Mouse (Mus musculus): ENCODE measurements around the gene Ptpn14. TPM values are rescaled to one million over a fixed set of nuclear protein-coding genes. Genes with fewer than 3 reads are reported as not detected.

Gene Ptpn14
- polyA plus RNA-seq, 1 experiment from 2014 or later: 4.6 TPM

DNA sequence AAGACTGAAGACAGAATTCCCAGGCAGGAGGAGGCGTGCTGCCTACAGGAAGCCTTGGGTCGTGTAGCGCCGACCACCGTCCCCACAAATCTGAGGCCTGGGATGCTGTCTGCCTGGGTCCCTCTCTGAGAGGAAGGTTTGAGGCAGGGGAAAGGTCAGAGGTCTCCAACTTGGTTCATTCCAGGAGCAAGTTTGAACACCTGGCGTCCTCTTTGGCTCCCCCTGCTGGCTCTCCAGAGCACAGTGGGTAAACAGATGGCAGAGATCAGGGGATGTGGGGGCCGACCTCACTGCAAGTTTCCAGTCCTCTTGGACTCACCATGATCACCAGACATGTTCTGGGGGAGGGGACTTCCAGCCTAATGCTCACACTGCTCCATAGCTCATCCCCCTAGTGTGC lies 154.8 kb downstream of the Ptpn14 start:
- peak; percentile 52 for DNase-seq (ENCODE audit: low spot score)
- H3K27me3 ChIP-seq (ENCODE audit: low read depth, poor library complexity, severe bottlenecking): no peaks in the 10 kb centered on the region
- 59% methylated on average over 7 of the region's 7 CpGs for WGBS
- H3K4me3 ChIP-seq: no peak overlapping the region
- H3K4me1 ChIP-seq: peaks cover 32% of the 10 kb centered on the region
- peak overlapping the region; percentile 55; the same call in 1 of the 2 replicates for H3K27ac ChIP-seq (replicated peaks)
- H3K36me3 ChIP-seq: 0 out of 2 replicates have a peak, but pooled peaks cover 7% of the 10 kb centered on the region
- H3K9me3 ChIP-seq (replicated peaks): no peaks in the 10 kb centered on the region

DNA sequence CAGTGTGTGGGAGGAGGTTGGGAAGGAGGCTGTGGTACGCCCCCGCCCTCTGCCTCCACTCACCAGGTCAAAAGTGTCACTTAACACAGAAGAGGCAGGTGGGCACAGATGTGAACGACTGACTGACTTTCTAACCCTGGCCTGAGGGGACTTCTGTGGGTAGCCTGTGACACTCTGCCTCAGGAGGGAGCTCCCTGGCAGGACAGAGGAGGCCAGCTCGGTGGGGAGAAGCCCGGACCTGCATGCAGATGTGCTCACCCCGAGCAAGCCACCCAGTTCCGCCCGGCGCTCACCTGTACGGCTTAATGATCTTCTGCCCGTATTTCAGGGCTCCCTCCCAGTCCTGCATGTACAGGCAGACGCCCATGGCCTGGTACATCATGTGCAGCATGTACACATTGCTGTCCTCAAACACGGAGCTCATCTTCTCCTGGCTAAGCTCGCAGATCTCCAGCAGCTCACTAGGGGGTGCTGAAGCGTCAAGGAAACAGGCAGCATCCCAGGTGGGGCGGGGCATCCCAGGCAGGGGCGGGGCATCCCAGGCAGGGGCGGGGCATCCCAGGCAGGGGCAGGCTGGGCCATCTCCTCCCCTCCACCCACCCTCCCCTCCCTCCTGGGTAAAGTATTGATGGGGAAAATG lies 155.6 kb downstream of the Ptpn14 start:
- WGBS: 41% methylated on average over 18 of the region's 18 CpGs
- DNase-seq (ENCODE audit: low spot score): peak; percentile 63
- Histone ChIP-seq H3K27me3 (ENCODE audit: low read depth, poor library complexity, severe bottlenecking) (no peaks in the 10 kb centered on the region), H3K4me3 (no peak overlapping the region), H3K27ac (replicated peaks) (peak overlapping the region; percentile 53), H3K4me1 (peaks cover 32% of the 10 kb centered on the region), H3K36me3 (0 out of 2 replicates have a peak, but pooled peaks cover 7% of the 10 kb centered on the region), H3K9me3 (replicated peaks) (no peaks in the 10 kb centered on the region)

DNA sequence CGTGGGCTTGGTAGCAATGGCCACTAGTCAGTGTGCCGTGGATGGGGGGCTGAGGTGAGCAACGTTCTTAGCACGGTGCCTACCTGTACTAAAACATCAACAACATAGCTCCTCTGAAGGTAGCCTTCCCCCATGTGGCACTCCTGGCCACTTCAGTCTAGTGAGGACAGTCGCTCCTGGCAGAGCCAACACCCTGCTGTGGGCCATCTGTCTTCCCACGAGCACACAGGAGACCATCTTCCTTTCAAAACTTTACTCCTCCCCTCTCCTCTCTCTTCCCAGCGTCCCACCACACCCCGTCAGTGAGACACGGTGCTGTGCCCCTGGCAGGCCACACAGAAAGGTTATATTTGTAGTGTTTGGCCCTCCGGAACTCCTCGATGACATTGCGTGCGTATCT lies 156.9 kb downstream of the Ptpn14 start:
- no peak for DNase-seq (ENCODE audit: low spot score)
- peak overlapping the region; percentile 46 for H3K27ac ChIP-seq (replicated peaks)
- H3K27me3 ChIP-seq (ENCODE audit: low read depth, poor library complexity, severe bottlenecking): no peaks in the 10 kb centered on the region
- H3K4me1 ChIP-seq: peaks cover 41% of the 10 kb centered on the region
- 0 out of 2 replicates have a peak, but pooled peaks cover 7% of the 10 kb centered on the region for H3K36me3 ChIP-seq
- 75% methylated on average over 13 of the region's 13 CpGs for WGBS
- no peaks in the 10 kb centered on the region for H3K9me3 ChIP-seq (replicated peaks)
- H3K4me3 ChIP-seq: no peak overlapping the region

DNA sequence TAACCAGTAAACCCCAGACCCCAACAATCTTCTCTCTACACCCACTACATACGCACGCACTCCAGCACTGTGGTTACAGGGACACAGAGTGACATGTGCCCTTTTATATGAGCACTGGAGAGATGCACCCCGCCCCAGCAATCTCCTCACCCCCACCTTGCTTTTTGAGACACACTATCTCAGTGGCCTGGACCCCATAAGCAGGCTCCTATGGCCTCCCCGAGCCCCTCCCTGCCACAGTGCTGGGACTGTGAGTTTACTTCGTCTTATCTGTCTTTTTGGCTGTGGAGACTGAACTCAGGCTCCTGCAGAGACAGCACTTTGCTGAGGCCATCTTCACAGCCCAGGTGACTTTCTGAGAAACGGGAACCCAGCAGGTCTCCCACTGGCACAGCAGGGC lies 157.9 kb downstream of the Ptpn14 start:
- no peaks in the 10 kb centered on the region for H3K27me3 ChIP-seq (ENCODE audit: low read depth, poor library complexity, severe bottlenecking)
- H3K27ac ChIP-seq (replicated peaks): peak overlapping the region; percentile 46; the same call in 1 of the 2 replicates
- no peak overlapping the region for H3K4me3 ChIP-seq
- H3K9me3 ChIP-seq (replicated peaks): no peaks in the 10 kb centered on the region
- DNase-seq (ENCODE audit: low spot score): no peak
- 84% methylated on average over 6 of the region's 6 CpGs for WGBS
- H3K36me3 ChIP-seq: 0 out of 2 replicates have a peak, but pooled peaks cover 7% of the 10 kb centered on the region
- H3K4me1 ChIP-seq: peaks cover 39% of the 10 kb centered on the region

DNA sequence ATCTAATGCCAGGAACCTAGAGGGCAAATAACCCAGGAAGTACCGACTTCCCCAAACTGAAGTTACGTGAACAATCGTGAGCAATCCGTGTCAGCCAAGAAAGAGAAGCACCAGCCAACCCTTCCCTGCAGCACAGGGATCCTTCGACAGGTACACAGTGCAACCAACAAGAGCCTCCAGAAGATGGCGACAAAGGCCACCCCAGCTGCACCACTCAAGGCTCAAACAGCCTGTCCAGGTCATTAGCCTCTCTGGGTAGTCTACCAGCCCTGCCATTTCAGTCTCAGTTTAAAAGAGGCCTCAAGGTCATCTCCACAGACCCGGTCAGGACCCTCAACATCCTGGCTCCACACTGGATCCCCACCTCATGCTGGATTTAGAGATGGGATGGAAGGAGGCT lies 159.4 kb downstream of the Ptpn14 start:
- no peaks in the 10 kb centered on the region for H3K9me3 ChIP-seq (replicated peaks)
- H3K4me1 ChIP-seq: peaks cover 39% of the 10 kb centered on the region
- WGBS: 40% methylated on average over 7 of the region's 7 CpGs
- H3K36me3 ChIP-seq: peaks cover 9% of the 10 kb centered on the region
- H3K27ac ChIP-seq (replicated peaks): 0 out of 2 replicates have a peak overlapping the region, but pooled peaks have one; percentile 42
- DNase-seq (ENCODE audit: low spot score): peak; percentile 72
- no peak overlapping the region for H3K4me3 ChIP-seq
- H3K27me3 ChIP-seq (ENCODE audit: low read depth, poor library complexity, severe bottlenecking): no peaks in the 10 kb centered on the region

DNA sequence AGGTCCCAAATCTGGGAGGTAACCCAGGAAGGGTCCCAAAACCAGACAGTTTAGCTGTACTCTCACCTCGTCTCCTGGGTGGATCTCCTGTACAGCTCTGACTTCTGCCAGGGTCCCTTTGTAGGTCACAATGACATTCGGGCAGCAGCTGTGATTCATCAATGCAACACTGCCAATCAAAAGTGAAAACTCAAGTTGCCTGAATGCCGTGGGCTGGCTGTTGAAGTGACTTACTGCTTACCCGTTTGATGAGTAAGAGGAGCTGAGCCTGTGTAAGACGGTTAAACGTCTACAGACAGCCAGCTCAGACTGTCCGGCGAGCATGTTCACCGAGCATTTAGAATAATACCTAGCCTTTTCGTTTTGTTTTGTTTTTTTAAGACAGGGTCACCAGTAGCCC lies 160.7 kb downstream of the Ptpn14 start:
- no peak overlapping the region; the same call in 1 of the 2 replicates for H3K27ac ChIP-seq (replicated peaks)
- DNase-seq (ENCODE audit: low spot score): no peak
- 85% methylated on average over 10 of the region's 10 CpGs for WGBS

DNA sequence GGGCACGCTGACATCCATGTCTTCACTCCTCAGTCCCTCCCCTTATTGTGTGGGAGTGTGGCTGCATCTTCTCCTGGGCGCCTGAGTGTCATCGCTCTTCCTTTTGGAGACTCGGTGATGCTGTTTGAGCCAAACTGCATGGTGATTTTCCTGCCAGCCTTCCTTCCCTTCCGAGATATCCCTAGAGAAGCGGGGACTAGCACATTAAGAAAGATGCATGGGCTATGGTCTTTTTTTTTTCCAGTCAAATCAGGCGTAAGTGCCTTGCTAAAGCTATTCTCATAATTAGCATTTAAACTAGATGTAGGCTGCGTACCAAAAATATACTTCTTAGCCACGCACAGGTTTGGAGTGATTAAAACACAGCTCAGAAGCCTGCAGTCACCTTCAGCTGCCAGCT lies 166.1 kb downstream of the Ptpn14 start:
- Histone ChIP-seq H3K4me3 (no peak overlapping the region), H3K27me3 (ENCODE audit: low read depth, poor library complexity, severe bottlenecking) (no peaks in the 10 kb centered on the region), H3K36me3 (peaks cover 53% of the 10 kb centered on the region), H3K9me3 (replicated peaks) (no peaks in the 10 kb centered on the region), H3K4me1 (peaks cover 23% of the 10 kb centered on the region), H3K27ac (replicated peaks) (no peak overlapping the region)
- 88% methylated on average over 9 of the region's 9 CpGs for WGBS
- DNase-seq (ENCODE audit: low spot score): no peak

More for the DNA sequence above, 160.7 kb downstream of the Ptpn14 start:
- Histone ChIP-seq H3K27me3 (ENCODE audit: low read depth, poor library complexity, severe bottlenecking) (no peaks in the 10 kb centered on the region), H3K36me3 (peaks cover 21% of the 10 kb centered on the region), H3K4me1 (peaks cover 28% of the 10 kb centered on the region), H3K9me3 (replicated peaks) (no peaks in the 10 kb centered on the region), H3K4me3 (no peak overlapping the region)

DNA sequence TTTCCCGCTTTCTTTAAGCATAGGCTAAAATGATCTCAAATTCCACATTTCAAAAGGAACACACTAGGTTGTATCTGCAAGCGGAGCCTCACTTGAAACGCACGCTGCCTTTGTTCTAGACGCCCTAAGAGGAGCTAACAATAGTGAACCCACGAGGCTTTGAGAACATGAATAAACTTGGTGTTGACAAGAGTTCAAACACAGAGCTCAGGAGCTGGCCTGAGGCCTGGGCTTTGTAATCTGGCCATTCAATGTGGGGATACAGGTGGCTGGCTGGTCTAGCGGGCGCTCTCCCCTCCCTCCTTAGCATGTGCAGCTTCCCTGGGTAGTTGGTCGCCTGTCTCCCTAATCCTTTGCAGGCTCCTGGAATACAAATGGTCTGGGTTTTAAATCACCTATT lies 169.8 kb downstream of the Ptpn14 start:
- H3K9me3 ChIP-seq (replicated peaks): no peaks in the 10 kb centered on the region
- peaks cover 15% of the 10 kb centered on the region for H3K4me1 ChIP-seq
- no peaks in the 10 kb centered on the region for H3K27me3 ChIP-seq (ENCODE audit: low read depth, poor library complexity, severe bottlenecking)
- no peak overlapping the region for H3K4me3 ChIP-seq
- no peak for DNase-seq (ENCODE audit: low spot score)
- WGBS: 62% methylated on average over 9 of the region's 9 CpGs
- peak overlapping the region; percentile 38 for H3K27ac ChIP-seq (replicated peaks)
- peaks cover 66% of the 10 kb centered on the region for H3K36me3 ChIP-seq

DNA sequence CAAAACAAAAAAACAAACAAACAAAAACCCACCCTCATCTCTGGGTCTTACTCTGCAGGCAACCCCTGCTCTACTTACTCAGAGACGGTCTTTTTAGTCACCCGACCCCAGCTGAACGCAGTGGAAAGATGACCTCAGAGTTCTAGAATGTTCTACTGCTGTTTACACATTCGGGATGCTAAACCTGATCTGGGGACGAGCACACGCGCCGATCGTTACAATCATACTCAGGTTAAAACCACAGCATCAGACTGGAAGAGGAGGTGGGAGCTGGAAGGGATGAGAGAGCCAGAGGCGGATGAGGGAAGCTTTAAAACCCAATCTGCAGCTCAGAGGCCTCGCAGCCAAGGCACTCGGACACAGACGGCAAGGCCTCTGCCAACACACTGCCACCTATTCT lies 170.6 kb downstream of the Ptpn14 start:
- peaks cover 61% of the 10 kb centered on the region for H3K36me3 ChIP-seq
- H3K27ac ChIP-seq (replicated peaks): no peak overlapping the region
- no peak overlapping the region for H3K4me3 ChIP-seq
- peaks cover 15% of the 10 kb centered on the region for H3K4me1 ChIP-seq
- no peaks in the 10 kb centered on the region for H3K27me3 ChIP-seq (ENCODE audit: low read depth, poor library complexity, severe bottlenecking)
- no peak for DNase-seq (ENCODE audit: low spot score)
- no peaks in the 10 kb centered on the region for H3K9me3 ChIP-seq (replicated peaks)
- WGBS: 91% methylated on average over 13 of the region's 13 CpGs

DNA sequence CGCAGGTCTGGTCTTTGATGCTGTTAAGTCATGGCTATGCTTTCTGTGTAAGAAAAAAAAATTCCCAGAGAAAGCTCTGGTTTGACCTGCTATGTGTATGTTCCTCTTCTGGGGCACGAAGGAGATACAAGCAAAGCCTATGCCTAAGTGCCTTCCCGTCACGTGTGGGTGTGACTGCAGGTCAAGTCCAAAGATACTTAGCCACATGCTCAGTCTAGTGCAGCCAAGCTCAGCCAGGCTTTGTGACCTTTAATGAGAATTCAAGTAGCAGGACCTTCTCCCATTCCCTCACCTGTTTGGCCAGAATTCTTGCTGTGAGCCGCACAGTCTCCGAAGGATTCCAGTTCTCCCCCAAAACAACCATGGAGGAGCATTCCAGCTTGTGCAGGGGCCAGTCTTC lies 171.5 kb downstream of the Ptpn14 start:
- Histone ChIP-seq H3K4me1 (peaks cover 15% of the 10 kb centered on the region), H3K27me3 (ENCODE audit: low read depth, poor library complexity, severe bottlenecking) (no peaks in the 10 kb centered on the region), H3K36me3 (peaks cover 53% of the 10 kb centered on the region), H3K27ac (replicated peaks) (no peak overlapping the region), H3K9me3 (replicated peaks) (no peaks in the 10 kb centered on the region), H3K4me3 (no peak overlapping the region)
- WGBS: 94% methylated on average over 6 of the region's 6 CpGs
- DNase-seq (ENCODE audit: low spot score): no peak

DNA sequence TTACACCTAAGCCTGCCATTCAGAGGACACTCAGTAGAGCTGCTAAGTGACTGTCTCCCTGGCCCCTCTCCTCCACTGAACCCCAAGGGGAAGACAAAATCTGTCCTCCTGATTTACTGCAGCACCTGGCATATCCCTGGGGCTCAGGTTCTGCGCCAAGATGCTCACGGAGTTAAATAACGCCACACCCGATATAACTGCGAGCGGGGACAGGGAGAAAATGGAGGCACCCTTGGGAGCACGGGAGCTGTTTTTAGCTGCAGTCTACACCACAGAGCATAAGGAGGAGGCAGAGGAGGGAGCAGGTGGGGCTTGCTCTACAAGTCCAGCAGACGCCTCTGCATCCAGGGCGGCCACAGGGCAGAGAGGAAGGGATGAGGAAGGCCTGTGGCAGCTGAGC lies 174.3 kb downstream of the Ptpn14 start:
- H3K4me1 ChIP-seq: peaks cover 15% of the 10 kb centered on the region
- H3K27ac ChIP-seq (replicated peaks): no peak overlapping the region
- WGBS: 98% methylated on average over 9 of the region's 9 CpGs
- H3K27me3 ChIP-seq (ENCODE audit: low read depth, poor library complexity, severe bottlenecking): no peaks in the 10 kb centered on the region
- H3K36me3 ChIP-seq: peaks cover 29% of the 10 kb centered on the region
- H3K9me3 ChIP-seq (replicated peaks): no peaks in the 10 kb centered on the region
- no peak for DNase-seq (ENCODE audit: low spot score)
- H3K4me3 ChIP-seq: no peak overlapping the region

DNA sequence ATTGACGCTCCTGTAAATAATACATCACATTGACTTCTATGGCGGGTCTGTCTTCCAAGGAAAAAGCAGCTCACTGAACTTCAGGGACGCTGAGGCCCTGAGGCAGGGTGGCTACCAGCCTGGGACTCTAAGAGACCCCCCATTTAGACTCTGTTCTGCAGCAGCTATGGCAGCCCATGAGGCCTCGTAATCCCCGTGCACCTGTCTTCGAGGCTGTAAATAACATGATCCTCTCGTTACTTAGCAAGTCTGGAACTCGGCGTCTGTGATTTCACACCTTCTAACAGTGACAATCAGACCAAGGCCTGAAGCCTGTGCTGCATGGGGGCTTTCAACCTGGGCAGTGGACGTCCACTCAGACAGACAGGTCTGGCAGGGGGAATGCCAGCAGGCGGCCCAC lies 175.1 kb downstream of the Ptpn14 start:
- peaks cover 34% of the 10 kb centered on the region for H3K36me3 ChIP-seq
- peaks cover 7% of the 10 kb centered on the region for H3K4me1 ChIP-seq
- WGBS: 93% methylated on average over 11 of the region's 11 CpGs
- DNase-seq (ENCODE audit: low spot score): no peak
- H3K4me3 ChIP-seq: no peak overlapping the region
- H3K9me3 ChIP-seq (replicated peaks): no peaks in the 10 kb centered on the region
- H3K27ac ChIP-seq (replicated peaks): no peak overlapping the region
- H3K27me3 ChIP-seq (ENCODE audit: low read depth, poor library complexity, severe bottlenecking): no peaks in the 10 kb centered on the region

DNA sequence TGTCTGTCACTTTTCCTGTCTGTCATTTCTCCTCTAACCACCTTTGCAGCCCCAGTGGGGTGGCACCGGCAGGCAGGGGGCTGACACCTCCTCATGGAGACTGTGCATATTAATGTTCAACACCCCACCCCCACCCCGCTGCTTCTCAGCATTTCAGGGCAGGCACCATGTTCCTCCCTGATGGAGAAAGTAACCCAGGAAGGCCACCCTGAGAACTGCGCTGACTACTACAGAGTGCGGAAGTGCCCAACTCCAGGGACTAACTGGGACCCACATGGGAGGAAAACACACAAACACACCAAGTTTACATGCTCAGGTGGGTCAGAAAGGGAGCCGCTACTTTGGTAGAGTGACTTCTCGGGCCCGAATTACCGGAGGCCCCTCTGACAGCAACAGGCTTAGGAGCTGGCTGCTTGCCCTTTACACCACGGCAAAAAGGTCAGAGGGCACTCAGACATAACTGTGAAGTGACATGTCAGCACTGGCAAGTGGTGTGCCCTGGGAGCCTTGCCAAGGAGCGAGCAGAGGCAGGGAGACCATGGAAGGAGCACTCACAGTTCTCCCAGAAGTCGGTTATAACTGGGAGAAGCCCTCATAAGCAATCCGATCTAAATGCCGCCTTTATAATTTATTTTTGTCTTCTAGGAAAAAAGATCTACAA lies 182.7 kb downstream of the Ptpn14 start:
- 72% methylated on average over 13 of the region's 13 CpGs for WGBS
- H3K9me3 ChIP-seq (replicated peaks): no peaks in the 10 kb centered on the region
- H3K36me3 ChIP-seq: peaks cover 33% of the 10 kb centered on the region
- H3K27me3 ChIP-seq (ENCODE audit: low read depth, poor library complexity, severe bottlenecking): no peaks in the 10 kb centered on the region
- no peak for DNase-seq (ENCODE audit: low spot score)
- no peak overlapping the region for H3K4me3 ChIP-seq
- 0 out of 2 replicates have a peak overlapping the region, but pooled peaks have one; percentile 35 for H3K27ac ChIP-seq (replicated peaks)
- H3K4me1 ChIP-seq: peaks cover 42% of the 10 kb centered on the region

All from midbrain, embryonic 10.5 days (tissue).